Mouse (Mus musculus) kidney, adult 2 months (tissue): ENCODE measurements around the gene Ift43. TPM values are rescaled to one million over a fixed set of nuclear protein-coding genes. Genes with fewer than 3 reads are reported as not detected.

Experiments
- DNase-seq: peaks from one replicate; pipeline ENCODE4 v3.0.0; 2021
- H3K27ac ChIP-seq: fragments of 200-500 bp; 2 replicates; pipeline ENCODE4 v1.5.1; 2012; ENCODE audit warnings: low read depth, low read length, control low read depth, inconsistent platforms; ENCODE audit not compliant: insufficient read depth
- H3K27me3 ChIP-seq: fragments of 200-500 bp; replicated peaks from 2 replicates; pipeline ENCODE4 v1.6.1; 2012; ENCODE audit warnings: mild to moderate bottlenecking, moderate library complexity, low read length, inconsistent platforms; ENCODE audit not compliant: control insufficient read depth, insufficient read depth
- H3K36me3 ChIP-seq: fragments of 200-500 bp; 2 replicates; pipeline ENCODE4 v1.6.1; 2012; ENCODE audit warnings: mild to moderate bottlenecking, moderate library complexity, low read length, inconsistent platforms; ENCODE audit not compliant: control insufficient read depth, insufficient read depth
- H3K4me1 ChIP-seq: fragments of 200-500 bp; 2 replicates; pipeline ENCODE4 v1.6.1; 2011; ENCODE audit warnings: low read length; ENCODE audit not compliant: control insufficient read depth, insufficient read depth
- H3K4me3 ChIP-seq: fragments of 200-500 bp; 2 replicates; pipeline ENCODE4 v1.5.1; 2011; ENCODE audit warnings: mild to moderate bottlenecking, low read depth, low read length, control low read depth; ENCODE audit not compliant: insufficient read depth
- CTCF ChIP-seq: fragments of 200-500 bp; conservative IDR thresholded peaks from 2 replicates; pipeline ENCODE4 v1.5.1; 2011; ENCODE audit warnings: low read depth, mild to moderate bottlenecking, control low read depth, low read length, moderate library complexity, mixed read lengths; ENCODE audit not compliant: insufficient read depth, insufficient read length
- POLR2A ChIP-seq: fragments of 200-500 bp; IDR thresholded peaks from one replicate; pipeline ENCODE4 v1.6.1; 2011; ENCODE audit warnings: low read depth, low read length, control low read depth
- WGBS: fragments of 180-500 bp; shearing (Covaris S2); methylation state at CpG from one replicate; pipeline ENCODE4 v1.1.7; 2018; 5-methylcytosine and 5-hydroxymethylcytosine counted together
- polyA plus RNA-seq: library from polyadenylated mRNA; depleted of rRNA; stranded (reverse); fragments of >200 nt; gene quantifications from 2 replicates; pipeline ENCODE4 v1.2.3, GENCODE M21; 2012; rRNA removed

The Ift43 gene
- polyA plus RNA-seq, 1 experiment = 27.3 TPM

- no peaks in the 10 kb centered on the region for H3K4me1 ChIP-seq
- 2% methylated on average over 19 of the region's 19 CpGs for WGBS
- TF ChIP-seq POLR2A = no peak
- no peak for TF ChIP-seq CTCF
- H3K27me3 ChIP-seq = no peaks in the 10 kb centered on the region
- H3K36me3 ChIP-seq = no peaks in the 10 kb centered on the region
- H3K27ac ChIP-seq = no peak overlapping the region
- H3K4me3 ChIP-seq = no peak overlapping the region
- DNase-seq = no peak
Measured at GRCm38 (mm10) chr12:86211099-86211520, 128.8 kb downstream of the Ift43 start.

Other genes with a start within 250 kb of the Ift43 start
- gene Tgfb3, start 3.5 kb upstream of the Ift43 start, polyA plus RNA-seq = 2.6 and 3.3 TPM in 2 replicates
- gene Gpatch2l, start 159.3 kb downstream of the Ift43 start, polyA plus RNA-seq = 8.1 and 9.2 TPM in 2 replicates